Mouse (Mus musculus) midbrain, embryonic 14.5 days (tissue): ENCODE measurements around the gene Lrrc75b. TPM values are rescaled to one million over a fixed set of nuclear protein-coding genes. Genes with fewer than 3 reads are reported as not detected.
A peak's percentile ranks its signal among the peaks of the same experiment; 100 is the strongest.
"Not testable (repeated sequence)": the region's sequence is repeated elsewhere in the genome, so short reads cannot be mapped to it uniquely, and the experiment has no call there.

Source experiments
- ATAC-seq: fragments of 200-750 bp; cut with Nextera tagmentation; 2 replicates; pipeline ENCODE4 v1.8.0; 2017; ENCODE audit warnings: moderate number of reproducible peaks, moderate library complexity; ENCODE audit not compliant: low FRiP score, low TSS enrichment
- DNase-seq: peaks from one replicate; pipeline ENCODE4 v3.0.0-alpha.2; 2015
- H3K27ac ChIP-seq: fragments of 300-500 bp; sonication (generic); replicated peaks from 2 replicates; pipeline ENCODE4 v1.5.1; 2014; ENCODE audit warnings: mild to moderate bottlenecking, low read depth, low read length, moderate library complexity
- H3K27me3 ChIP-seq: fragments of 300-500 bp; sonication (generic); 2 replicates; pipeline ENCODE4 v1.6.1; 2014; ENCODE audit warnings: low read length, control low read depth, mixed read lengths; ENCODE audit not compliant: control insufficient read depth, insufficient read depth
- H3K36me3 ChIP-seq: fragments of 300-500 bp; sonication (generic); 2 replicates; pipeline ENCODE4 v1.6.1; 2014; ENCODE audit warnings: low read length, control low read depth; ENCODE audit not compliant: control insufficient read depth, insufficient read depth
- H3K4me1 ChIP-seq: fragments of 300-500 bp; sonication (generic); 2 replicates; pipeline ENCODE4 v1.6.1; 2014; ENCODE audit warnings: mild to moderate bottlenecking, antibody characterized with exemption, low read length, control low read depth; ENCODE audit not compliant: control insufficient read depth, insufficient read depth
- H3K4me2 ChIP-seq: fragments of 300-500 bp; sonication (generic); 2 replicates; pipeline ENCODE4 v1.6.1; 2014; ENCODE audit warnings: mild to moderate bottlenecking, low read length, moderate library complexity
- H3K4me3 ChIP-seq: fragments of 300-500 bp; sonication (generic); replicated peaks from 2 replicates; pipeline ENCODE4 v1.5.1; 2014; ENCODE audit warnings: low read depth, low read length
- H3K9ac ChIP-seq: fragments of 300-500 bp; sonication (generic); replicated peaks from 2 replicates; pipeline ENCODE4 v1.6.1; 2014; ENCODE audit warnings: mild to moderate bottlenecking, low read length, moderate library complexity
- H3K9me3 ChIP-seq: fragments of 300-500 bp; sonication (generic); 2 replicates; pipeline ENCODE4 v1.6.1; 2016; ENCODE audit warnings: low read length, control low read depth, mixed read lengths; ENCODE audit not compliant: control insufficient read depth
- WGBS: fragments of 180-500 bp; shearing (Covaris S2); extraction: QIAGEN DNeasy Blood & Tissue Kit; methylation state at CpG from one replicate; pipeline ENCODE4 v1.1.7; 2014; 5-methylcytosine and 5-hydroxymethylcytosine counted together
- polyA plus RNA-seq: library from polyadenylated mRNA; unstranded; fragments of >200 nt; fragmentation: Nextera tagmentation; extraction: Ambion mirVana; gene quantifications from 2 replicates; pipeline ENCODE4 v1.2.1, GENCODE M21; 2014

The Lrrc75b gene
- polyA plus RNA-seq, 1 experiment from 2014 or later: 32.9 TPM

DNA sequence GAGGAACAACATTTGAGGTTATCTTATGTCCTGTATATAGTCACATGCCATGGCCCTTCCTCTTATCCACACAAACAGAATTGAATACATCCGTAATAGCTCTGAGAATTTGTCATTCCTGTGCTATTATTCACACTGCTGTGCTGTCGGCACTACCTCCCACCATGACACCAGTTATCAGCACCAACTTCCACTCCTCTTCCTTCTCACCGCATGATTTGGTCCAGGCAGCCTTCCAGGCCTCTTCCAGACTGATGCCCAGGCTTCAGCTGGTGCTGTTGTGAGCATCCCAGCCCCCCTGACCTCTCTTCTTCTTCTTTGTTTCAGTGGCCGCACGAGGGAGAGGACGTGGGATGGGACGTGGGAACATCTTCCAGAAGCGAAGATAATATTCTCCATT is 25.2 kb downstream of the Lrrc75b start:
- no peak overlapping the region for H3K4me3 ChIP-seq
- no peak overlapping the region for H3K4me2 ChIP-seq
- H3K27ac ChIP-seq: no peak overlapping the region
- ATAC-seq: no peak
- H3K9ac ChIP-seq: no peak overlapping the region
- H3K36me3 ChIP-seq: peaks cover 55% of the 10 kb centered on the region
- WGBS: 92% methylated on average over 8 of the region's 8 CpGs
- H3K9me3 ChIP-seq: no peaks in the 10 kb centered on the region
- H3K27me3 ChIP-seq: no peaks in the 10 kb centered on the region
- DNase-seq: no peak
- no peaks in the 10 kb centered on the region for H3K4me1 ChIP-seq

DNA sequence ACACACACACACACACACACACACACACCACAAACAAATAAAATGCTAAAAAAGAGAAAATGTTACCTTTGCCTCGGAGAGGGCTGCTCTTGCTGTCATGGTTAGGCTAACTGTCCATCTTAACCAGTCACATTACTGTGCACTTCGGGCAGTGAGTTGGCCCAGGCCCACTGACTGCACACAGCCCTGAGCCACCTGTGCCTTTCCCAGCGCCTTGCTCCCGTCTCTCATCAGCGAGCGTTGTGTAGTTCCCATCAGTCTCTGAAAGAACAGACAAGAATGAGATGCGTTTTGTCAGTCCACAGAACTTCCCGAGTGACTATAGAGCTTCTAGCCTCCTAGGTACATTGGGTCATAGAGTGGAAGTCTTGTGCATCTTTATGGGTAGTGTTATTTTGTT is 25.9 kb downstream of the Lrrc75b start:
- H3K4me1 ChIP-seq: no peaks in the 10 kb centered on the region
- H3K4me2 ChIP-seq: no peak overlapping the region
- H3K9me3 ChIP-seq: no peaks in the 10 kb centered on the region
- WGBS: 94% methylated on average over 8 of the region's 8 CpGs
- H3K9ac ChIP-seq: no peak overlapping the region
- no peaks in the 10 kb centered on the region for H3K27me3 ChIP-seq
- ATAC-seq (no peak), DNase-seq (no peak)
- peaks cover 59% of the 10 kb centered on the region for H3K36me3 ChIP-seq
- no peak overlapping the region for H3K4me3 ChIP-seq
- H3K27ac ChIP-seq: no peak overlapping the region

DNA sequence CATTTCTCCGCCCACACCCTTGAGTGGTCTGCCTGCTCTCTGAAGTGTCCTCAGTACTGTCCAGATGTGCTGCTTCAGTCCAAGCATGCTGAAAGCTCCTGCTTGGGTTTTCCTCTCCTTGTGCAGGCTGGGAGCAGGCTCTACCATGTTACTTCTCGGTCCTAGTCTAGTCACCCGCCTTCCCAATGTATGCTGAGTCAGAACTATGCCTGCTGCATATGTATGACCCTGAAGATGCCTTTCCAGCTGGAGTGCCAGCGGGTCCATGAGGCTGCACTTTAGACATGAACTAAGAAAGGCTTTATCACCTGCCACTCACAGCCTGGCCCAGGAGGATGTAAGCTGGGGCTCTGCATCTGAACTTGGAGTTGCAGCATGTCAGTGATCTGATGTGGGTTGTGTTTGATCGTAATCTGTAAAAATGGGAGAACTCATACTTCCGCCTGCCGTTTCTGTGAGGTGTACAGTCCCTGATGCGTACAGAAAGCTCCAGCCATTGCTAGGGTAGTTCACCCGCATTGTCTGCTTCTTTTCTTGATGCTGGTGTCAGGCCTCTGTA is 28.5 kb downstream of the Lrrc75b start:
- H3K4me3 ChIP-seq: no peak overlapping the region
- no peak overlapping the region for H3K4me2 ChIP-seq
- H3K9ac ChIP-seq: no peak overlapping the region
- peaks cover 62% of the 10 kb centered on the region for H3K36me3 ChIP-seq
- no peaks in the 10 kb centered on the region for H3K9me3 ChIP-seq
- H3K27me3 ChIP-seq: no peaks in the 10 kb centered on the region
- no peak overlapping the region for H3K27ac ChIP-seq
- no peaks in the 10 kb centered on the region for H3K4me1 ChIP-seq
- 82% methylated on average over 9 of the region's 9 CpGs for WGBS
- DNase-seq: no peak
- no peak for ATAC-seq

DNA sequence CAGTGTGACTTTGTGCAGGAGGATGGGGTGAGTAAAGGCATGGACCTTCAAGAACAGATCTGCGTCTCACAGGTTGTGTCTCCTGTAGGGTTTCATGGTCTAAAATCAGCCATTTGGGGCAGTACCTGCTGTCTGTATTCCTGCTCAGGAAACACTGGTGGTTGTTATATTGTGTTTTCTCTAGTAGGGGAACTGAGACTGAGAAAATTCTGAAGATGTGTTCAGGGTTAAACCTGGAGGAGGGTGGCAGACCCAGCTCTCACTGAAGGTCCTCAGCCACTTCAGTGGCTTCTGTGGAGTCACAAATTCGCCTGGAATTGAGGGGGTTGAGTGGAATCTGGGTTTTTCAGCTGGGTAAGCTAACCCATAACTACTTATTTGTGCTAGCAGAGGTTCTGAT is 29.8 kb downstream of the Lrrc75b start:
- H3K36me3 ChIP-seq: peaks cover 59% of the 10 kb centered on the region
- DNase-seq: no peak
- no peak overlapping the region for H3K27ac ChIP-seq
- H3K9ac ChIP-seq: no peak overlapping the region
- no peak overlapping the region for H3K4me2 ChIP-seq
- H3K4me1 ChIP-seq: no peaks in the 10 kb centered on the region
- WGBS: 86% methylated on average over 2 of the region's 2 CpGs
- no peaks in the 10 kb centered on the region for H3K9me3 ChIP-seq
- H3K4me3 ChIP-seq: no peak overlapping the region
- no peak for ATAC-seq
- H3K27me3 ChIP-seq: no peaks in the 10 kb centered on the region

DNA sequence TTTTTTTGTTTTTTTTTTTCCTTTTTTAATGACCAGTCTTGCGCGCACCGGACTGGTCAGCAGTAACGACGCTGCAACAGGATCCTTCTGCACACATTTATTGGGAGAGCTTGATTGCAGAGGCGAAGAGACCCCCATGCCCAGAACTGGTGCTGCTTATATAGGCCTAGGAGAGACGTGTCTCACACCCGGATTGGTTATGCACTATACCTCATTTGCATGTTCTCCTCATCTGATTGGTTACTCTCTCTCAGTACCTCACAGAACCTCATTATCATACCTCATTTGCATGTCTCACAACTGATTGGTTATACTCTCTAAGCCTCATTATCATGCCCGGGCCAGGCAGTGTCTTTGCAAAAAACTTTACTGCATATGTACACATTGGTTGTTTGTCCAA is 34.7 kb downstream of the Lrrc75b start:
- WGBS: 93% methylated on average over 9 of the region's 9 CpGs
- not testable (repeated sequence) for H3K27ac ChIP-seq, ATAC-seq, H3K4me1 ChIP-seq, H3K27me3 ChIP-seq, DNase-seq, H3K4me3 ChIP-seq, H3K9ac ChIP-seq, H3K4me2 ChIP-seq, H3K9me3 ChIP-seq
- peaks cover 64% of the 10 kb centered on the region for H3K36me3 ChIP-seq

DNA sequence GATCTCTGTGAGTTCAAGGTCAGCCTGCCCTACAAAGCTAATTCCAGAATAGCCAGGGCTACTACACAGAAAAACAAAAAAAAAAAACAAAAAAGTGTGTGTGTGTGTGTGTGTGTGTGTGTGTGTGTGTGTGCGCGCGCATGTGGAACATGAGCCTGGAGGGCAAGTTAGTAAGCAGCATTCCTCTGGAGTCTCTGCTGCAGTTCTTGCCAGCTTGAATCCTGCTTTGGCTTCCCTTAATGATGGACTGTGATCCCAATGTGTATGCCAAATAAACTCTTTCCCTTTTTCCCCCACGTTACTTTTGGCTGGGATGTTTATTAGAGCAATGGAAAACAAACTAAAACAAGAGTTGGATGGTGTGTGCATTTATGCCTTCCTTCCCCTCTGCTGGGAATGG is 38.5 kb downstream of the Lrrc75b start:
- Histone ChIP-seq H3K4me2 (no peak overlapping the region), H3K4me3 (no peak overlapping the region), H3K27ac (no peak overlapping the region), H3K9ac (no peak overlapping the region), H3K4me1 (peaks cover 9% of the 10 kb centered on the region), H3K9me3 (no peaks in the 10 kb centered on the region), H3K27me3 (no peaks in the 10 kb centered on the region), H3K36me3 (peaks cover 60% of the 10 kb centered on the region)
- DNase-seq (no peak), ATAC-seq (no peak)
- WGBS: 97% methylated on average over 4 of the region's 4 CpGs

DNA sequence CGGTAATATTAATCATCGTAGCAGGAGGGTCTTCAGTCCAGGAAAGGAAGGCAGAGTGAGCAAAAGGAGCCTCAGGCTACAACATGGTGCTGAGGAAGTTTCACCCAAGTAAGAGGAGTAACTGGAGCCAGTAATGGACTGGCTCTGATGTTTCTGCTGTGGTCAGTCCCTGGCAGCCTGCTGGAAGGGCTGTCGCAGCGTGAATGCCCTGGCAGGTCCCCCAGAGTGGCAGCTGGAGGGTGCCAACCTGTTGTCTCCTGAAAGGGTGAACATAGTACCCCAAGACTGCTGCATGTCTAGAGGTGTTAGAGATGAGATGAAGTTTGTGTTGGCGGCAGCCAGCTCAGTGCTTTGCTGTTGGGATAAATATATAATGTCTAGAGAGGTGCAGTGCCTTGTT is 39.5 kb downstream of the Lrrc75b start:
- peaks cover 19% of the 10 kb centered on the region for H3K4me1 ChIP-seq
- H3K9me3 ChIP-seq: no peaks in the 10 kb centered on the region
- ATAC-seq (no peak), DNase-seq (no peak)
- no peak overlapping the region for H3K27ac ChIP-seq
- H3K9ac ChIP-seq: no peak overlapping the region
- H3K36me3 ChIP-seq: peaks cover 54% of the 10 kb centered on the region
- no peak overlapping the region for H3K4me2 ChIP-seq
- WGBS: 95% methylated on average over 5 of the region's 5 CpGs
- no peak overlapping the region for H3K4me3 ChIP-seq
- H3K27me3 ChIP-seq: no peaks in the 10 kb centered on the region

DNA sequence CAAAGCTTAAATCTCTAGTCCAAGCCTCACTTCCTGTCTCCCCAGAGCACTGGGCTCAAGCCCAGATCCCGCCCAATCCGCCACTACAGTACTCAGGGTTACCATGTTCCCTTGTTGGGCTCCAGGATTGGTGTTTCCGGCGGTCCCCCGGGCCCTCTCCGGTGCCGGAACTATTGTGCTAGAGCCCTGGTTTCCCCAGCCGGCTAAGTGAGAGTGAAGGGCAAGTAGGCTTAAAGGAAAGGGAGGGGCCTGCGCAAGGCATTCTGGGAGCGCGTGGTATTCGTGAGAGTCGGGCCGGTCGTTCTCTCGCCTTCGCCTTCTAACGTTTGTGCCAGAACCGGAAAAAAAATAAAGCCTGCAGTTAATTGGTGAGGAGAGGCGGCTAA is 42.4 kb downstream of the Lrrc75b start, which contains the start of gene Gucd1:
TSS of gene Gucd1 (minus strand) at position 215 of the 386 bp plus-strand sequence.
- peak; percentile 97 for DNase-seq
- Histone ChIP-seq H3K4me3 (peak within 1 kb of the TSS; percentile 64), H3K36me3 (peaks cover 29% of the 10 kb centered on the region), H3K9me3 (no peaks in the 10 kb centered on the region), H3K4me1 (peaks cover 19% of the 10 kb centered on the region), H3K27me3 (no peaks in the 10 kb centered on the region), H3K4me2 (peak within 1 kb of the TSS; percentile 65), H3K9ac (peak within 1 kb of the TSS; percentile 80), H3K27ac (peak within 1 kb of the TSS; percentile 88)
- ATAC-seq: peak; percentile 90
- under 1% methylated on average over 20 of the region's 20 CpGs for WGBS

DNA sequence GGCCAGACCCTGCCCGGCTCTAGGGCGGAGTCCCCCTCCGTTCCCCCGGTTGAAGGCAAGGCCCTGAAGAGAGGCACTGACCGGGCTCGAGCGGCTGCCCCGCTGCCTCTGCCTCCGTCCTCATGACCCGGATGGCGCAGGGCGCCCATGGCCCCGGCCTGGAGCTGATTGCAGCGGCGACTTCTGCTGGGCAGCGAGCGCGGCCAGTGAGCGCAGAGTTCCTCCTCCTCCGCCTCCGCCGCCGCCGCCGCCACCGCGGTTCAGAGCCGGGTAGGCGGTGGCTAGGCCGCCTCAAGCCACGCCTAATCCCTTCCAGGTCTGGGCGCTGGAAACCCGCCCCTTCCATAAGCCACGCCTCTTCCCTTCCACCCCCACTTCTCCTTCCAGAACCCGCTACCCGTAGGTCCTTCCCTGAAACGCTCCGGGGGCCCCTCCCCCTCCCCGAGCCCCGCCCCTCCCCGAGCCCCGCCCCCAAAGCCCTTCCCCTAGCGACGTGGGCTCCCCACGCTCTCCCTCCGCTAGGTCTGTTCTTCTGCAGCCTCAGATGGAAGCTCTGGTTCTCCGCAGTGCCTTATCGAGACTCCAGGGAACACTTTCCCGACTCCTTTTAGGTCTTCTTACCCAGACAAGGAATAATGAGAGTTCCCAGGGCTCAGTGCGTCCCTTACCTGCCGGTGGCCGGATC is 42.9 kb downstream of the Lrrc75b start, which contains the start of gene Snrpd3:
TSS of gene Snrpd3 (plus strand) at position 479 of the 685 bp plus-strand sequence.
- H3K27me3 ChIP-seq: no peaks in the 10 kb centered on the region
- H3K4me3 ChIP-seq: peak within 1 kb of the TSS; percentile 64
- H3K4me1 ChIP-seq: peaks cover 19% of the 10 kb centered on the region
- under 1% methylated on average over 44 of the region's 52 CpGs for WGBS
- no peaks in the 10 kb centered on the region for H3K9me3 ChIP-seq
- H3K4me2 ChIP-seq: peak within 1 kb of the TSS; percentile 65
- peak; percentile 96 for ATAC-seq
- H3K36me3 ChIP-seq: peaks cover 26% of the 10 kb centered on the region
- H3K9ac ChIP-seq: peak within 1 kb of the TSS; percentile 80
- DNase-seq: peak; percentile 95
- H3K27ac ChIP-seq: peak within 1 kb of the TSS; percentile 88
